Mouse (Mus musculus) CD8-positive naive resting alpha-beta T cell, adult 2 months (primary cell): ENCODE results near the gene Jakmip3.

Source experiments
- DNase-seq, 2 experiments: peaks; one replicate each; pipeline ENCODE4 v3.0.0; 2022; ENCODE audit warnings: low read depth in 2 of 2, low spot score in 2 of 2

Jakmip3 gene

GRCm38 (mm10) chr7:139027136-139027535, 86.6 kb downstream of the Jakmip3 start:
- no peak for DNase-seq

- DNase-seq = no peak
Measured at GRCm38 (mm10) chr7:139031215-139031614, 90.7 kb downstream of the Jakmip3 start.

GRCm38 (mm10) chr7:139063406-139063805, 122.9 kb downstream of the Jakmip3 start:
- DNase-seq = no peak

- no peak for DNase-seq
Measured at GRCm38 (mm10) chr7:139068182-139068623, 127.7 kb downstream of the Jakmip3 start.

- no peak for DNase-seq
Measured at GRCm38 (mm10) chr7:139074189-139074588, 133.7 kb downstream of the Jakmip3 start.

GRCm38 (mm10) chr7:139075054-139075794, 134.7 kb downstream of the Jakmip3 start:
- DNase-seq = no peak

GRCm38 (mm10) chr7:139077283-139077682, 136.8 kb downstream of the Jakmip3 start:
- DNase-seq = no peak

- DNase-seq = no peak
Measured at GRCm38 (mm10) chr7:139078181-139078580, 137.7 kb downstream of the Jakmip3 start.

- DNase-seq = no peak
Measured at GRCm38 (mm10) chr7:139079141-139079540, 138.6 kb downstream of the Jakmip3 start.

GRCm38 (mm10) chr7:139080714-139081113, 140.2 kb downstream of the Jakmip3 start:
- DNase-seq = no peak

GRCm38 (mm10) chr7:139081158-139081557, 140.6 kb downstream of the Jakmip3 start:
- DNase-seq = no peak

- no peak for DNase-seq
Measured at GRCm38 (mm10) chr7:139082281-139082680, 141.8 kb downstream of the Jakmip3 start.

GRCm38 (mm10) chr7:139084316-139084715, 143.8 kb downstream of the Jakmip3 start:
- no peak for DNase-seq

- DNase-seq = no peak
Measured at GRCm38 (mm10) chr7:139085629-139086194, 145.2 kb downstream of the Jakmip3 start, which contains the start of gene Dpysl4. Gene Dpysl4 (plus strand): TSS chr7:139086001.

GRCm38 (mm10) chr7:139086195-139087158, 145.9 kb downstream of the Jakmip3 start:
- no peak for DNase-seq

GRCm38 (mm10) chr7:139087801-139088200, 147.3 kb downstream of the Jakmip3 start:
- DNase-seq = no peak

- no peak for DNase-seq
Measured at GRCm38 (mm10) chr7:139089892-139090874, 149.7 kb downstream of the Jakmip3 start.

GRCm38 (mm10) chr7:139091681-139092080, 151.2 kb downstream of the Jakmip3 start:
- DNase-seq = no peak

- no peak for DNase-seq
Measured at GRCm38 (mm10) chr7:139092676-139093075, 152.1 kb downstream of the Jakmip3 start.

GRCm38 (mm10) chr7:139093124-139093523, 152.6 kb downstream of the Jakmip3 start:
- no peak for DNase-seq
